Mouse (Mus musculus) megakaryocyte progenitor cell, adult 5-6 weeks (primary cell): ENCODE measurements at regions not wholly inside any gene's neighbourhood (a gene's known extent, or its start where the extent isn't known, plus 50 kb on each side); places are given as distances from the start of the nearest gene placed in this dataset.
A peak's percentile ranks its signal among the peaks of the same experiment; 100 is the strongest.

Experiments
- ATAC-seq: replicated peaks from 2 replicates; pipeline ENCODE4 v1.8.0; 2016; ENCODE audit warnings: mild to moderate bottlenecking, moderate TSS enrichment, inconsistent platforms; ENCODE audit not compliant: poor library complexity

- no peak for ATAC-seq
Observed at GRCm38 (mm10) chr7:92984701-92985682, 94.7 kb upstream of the Fam181b start.

GRCm38 (mm10) chr7:92985683-92986070, 94.0 kb upstream of the Fam181b start:
- ATAC-seq: no peak

- ATAC-seq: no peak
Observed at GRCm38 (mm10) chr7:92998886-92999285, 80.8 kb upstream of the Fam181b start.

- ATAC-seq: peak; percentile 54
Observed at GRCm38 (mm10) chr7:93006694-93007231, 72.9 kb upstream of the Fam181b start.

- no peak for ATAC-seq
Observed at GRCm38 (mm10) chr7:93007721-93008120, 71.9 kb upstream of the Fam181b start.

- no peak for ATAC-seq
Observed at GRCm38 (mm10) chr7:93019390-93019789, 60.3 kb upstream of the Fam181b start.

- no peak for ATAC-seq
Observed at GRCm38 (mm10) chr7:93023489-93024130, 56.1 kb upstream of the Fam181b start.

GRCm38 (mm10) chr7:93026231-93026630, 53.4 kb upstream of the Fam181b start:
- no peak for ATAC-seq
